Mouse (Mus musculus) small intestine, adult 2 months (tissue): ENCODE measurements around the gene Ptprk.

Source experiments
- CTCF ChIP-seq: fragments of 200-500 bp; IDR thresholded peaks from 2 replicates; pipeline ENCODE4 v1.5.1; 2012; ENCODE audit warnings: low read depth, mild to moderate bottlenecking, control low read depth, inconsistent platforms, low read length, moderate library complexity, mixed read lengths; ENCODE audit not compliant: insufficient replicate concordance, insufficient read length; ENCODE audit errors: extremely low read depth
- POLR2A ChIP-seq: fragments of 200-500 bp; IDR thresholded peaks from 2 replicates; pipeline ENCODE4 v1.6.1; 2012; ENCODE audit warnings: low read depth, mild to moderate bottlenecking, control low read depth, inconsistent platforms, low read length, moderate library complexity

DNA sequence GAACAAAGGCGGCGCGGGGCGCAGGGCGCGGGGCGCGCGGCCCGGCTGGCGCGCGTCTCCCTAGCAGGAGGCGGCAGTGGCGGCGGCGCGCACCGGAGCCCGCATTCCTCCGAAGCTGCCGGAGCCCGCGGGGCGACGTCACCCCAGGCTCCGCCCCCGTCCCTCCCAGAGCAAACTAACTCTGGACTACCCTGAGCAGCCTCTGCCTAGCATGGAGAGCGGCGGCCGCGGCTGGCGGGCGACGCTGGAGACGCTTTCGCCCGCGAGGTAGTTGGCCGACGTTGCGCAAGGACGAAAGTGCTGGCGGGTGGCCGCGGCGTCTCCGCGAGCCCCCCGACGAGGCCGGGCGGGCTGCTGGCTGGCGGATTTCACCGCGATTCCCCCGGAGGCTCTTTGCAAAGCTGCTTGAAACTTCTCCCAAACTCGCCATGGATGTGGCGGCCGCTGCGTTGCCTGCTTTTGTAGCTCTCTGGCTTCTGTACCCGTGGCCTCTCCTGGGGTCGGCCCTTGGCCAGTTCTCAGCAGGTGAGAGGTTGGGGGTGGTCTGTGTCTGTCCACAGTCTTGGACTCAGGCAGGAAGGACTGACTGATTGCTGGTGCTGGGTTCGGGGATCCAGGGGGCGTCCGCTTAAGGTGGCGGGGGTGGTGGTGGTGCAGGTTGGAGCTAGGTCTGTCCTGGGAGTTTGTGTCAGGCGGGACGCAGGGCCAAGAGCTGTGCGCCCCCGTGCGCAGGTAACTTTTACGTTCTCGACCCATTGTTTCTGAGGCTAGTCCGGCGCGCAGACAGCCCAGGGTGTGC is at the start of gene Ptprk:
- peak; percentile 98 for TF ChIP-seq POLR2A
- TF ChIP-seq CTCF = no peak
